Mouse (Mus musculus): ENCODE data around the gene Tspo2. TPM values are rescaled to one million over a fixed set of nuclear protein-coding genes. Genes with fewer than 3 reads are reported as not detected.
A peak's percentile ranks its signal among the peaks of the same experiment; 100 is the strongest.

Tspo2 gene
- polyA plus RNA-seq, 2 experiments = 168 to 210 TPM

DNA sequence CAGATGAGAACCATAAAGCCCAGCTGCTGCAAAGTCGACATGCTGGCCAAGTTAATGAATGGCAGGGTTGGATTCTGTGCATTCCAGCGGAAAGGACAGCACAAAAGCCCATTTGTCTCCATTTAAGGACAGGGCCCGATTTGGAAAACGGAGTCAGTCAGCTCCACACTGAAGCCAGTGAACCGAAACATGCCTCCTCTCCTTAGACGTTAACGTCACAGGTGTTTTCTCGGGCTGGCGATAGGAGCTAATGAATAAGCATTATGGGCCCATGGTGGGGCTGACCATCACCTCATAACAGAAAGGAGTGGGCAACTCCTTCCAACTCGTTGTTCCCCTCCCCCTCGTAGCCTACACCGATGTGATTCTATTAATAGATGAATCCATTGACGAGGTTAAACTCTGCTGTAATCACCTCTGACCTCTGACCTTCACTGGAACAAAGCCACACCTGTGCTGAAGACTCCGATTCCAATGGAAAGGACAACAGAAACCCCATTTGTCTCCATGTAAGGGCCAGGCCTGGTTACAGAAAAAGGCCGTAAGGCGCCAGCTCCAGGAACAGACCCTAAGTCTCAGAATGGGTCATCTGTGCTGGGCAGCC lies 7.7 kb downstream of the Tspo2 start:
- H3K27ac ChIP-seq = no peak overlapping the region
- no peak overlapping the region for H3K4me3 ChIP-seq (ENCODE audit: insufficient read depth in 1 of 2, low read depth in 2 of 2, low read length in 2 of 2)
- H3K36me3 ChIP-seq (replicated peaks; ENCODE audit: control insufficient read depth, insufficient read depth, low read depth) = peaks cover 10% of the 10 kb centered on the region
- ATAC-seq (ENCODE audit: insufficient read depth) (no peak), DNase-seq (ENCODE audit: low read depth in 3 of 3, low spot score in 3 of 3) (no peak)
- TF ChIP-seq EP300 (IDR thresholded peaks at IDR 0.05; ENCODE audit: low read depth) (no peak), CTCF (IDR thresholded peaks at IDR 0.05; ENCODE audit: low read depth) (no peak)
- peaks cover 20 to 22% of the 10 kb centered on the region in 2 experiments for H3K4me1 ChIP-seq (replicated peaks; ENCODE audit: control insufficient read depth in 2 of 2, insufficient read depth in 2 of 2, low read length in 1 of 2)
- no peaks in the 10 kb centered on the region for H3K9me3 ChIP-seq (ENCODE audit: control insufficient read depth, low read length)
- no peak overlapping the region for H3K9ac ChIP-seq (replicated peaks)
- no peaks in the 10 kb centered on the region for H3K27me3 ChIP-seq (ENCODE audit: control insufficient read depth, insufficient read depth, low read length)
- WGBS (ENCODE audit: insufficient replicate concordance) = 76% methylated on average over 16 of the region's 16 CpGs
- H3K4me2 ChIP-seq (ENCODE audit: low read depth) = no peak overlapping the region

DNA sequence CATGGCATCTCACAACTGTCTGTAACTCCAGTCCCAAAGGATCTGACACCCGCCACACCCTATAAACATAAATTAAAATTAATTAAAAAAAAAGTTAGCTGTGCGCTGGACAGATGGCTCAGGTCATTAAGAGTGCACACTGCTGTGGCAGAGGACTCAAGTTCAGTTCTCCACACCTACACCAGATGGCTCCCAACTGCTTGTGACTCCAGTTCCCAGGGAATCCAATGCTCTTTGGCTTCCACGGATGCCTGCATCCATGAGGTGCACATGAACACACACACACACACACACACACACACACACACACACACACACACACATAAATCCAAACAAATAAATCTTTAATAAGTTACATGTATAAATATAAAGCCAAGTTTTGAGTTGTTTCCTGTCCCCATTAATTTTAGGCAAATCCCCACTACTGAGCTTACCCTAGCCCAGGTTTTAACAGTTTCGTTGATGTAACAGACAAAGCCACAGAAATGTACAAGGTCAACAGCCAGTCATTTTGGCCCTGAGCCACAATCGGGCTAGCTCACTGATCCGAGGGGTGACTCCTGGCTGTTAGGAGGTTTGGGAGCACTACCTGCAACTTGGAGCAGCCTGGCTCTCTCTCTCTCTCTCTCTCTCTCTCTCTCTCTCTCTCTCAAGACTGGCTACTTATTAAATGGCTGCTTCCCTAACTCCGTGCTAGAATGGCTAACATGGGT lies 8.4 kb downstream of the Tspo2 start:
- Histone ChIP-seq H3K9ac (replicated peaks) (no peak overlapping the region), H3K4me2 (ENCODE audit: low read depth) (no peak overlapping the region), H3K4me1 (replicated peaks; ENCODE audit: control insufficient read depth in 2 of 2, insufficient read depth in 2 of 2, low read length in 1 of 2) (peaks cover 13 to 16% of the 10 kb centered on the region in 2 experiments), H3K27me3 (ENCODE audit: control insufficient read depth, insufficient read depth, low read length) (no peaks in the 10 kb centered on the region), H3K27ac (no peak overlapping the region), H3K36me3 (replicated peaks; ENCODE audit: control insufficient read depth, insufficient read depth, low read depth) (peaks cover 4% of the 10 kb centered on the region; the same call in 1 of the 2 replicates), H3K4me3 (ENCODE audit: insufficient read depth in 1 of 2, low read depth in 2 of 2, low read length in 2 of 2) (no peak overlapping the region), H3K9me3 (ENCODE audit: control insufficient read depth, low read length) (no peaks in the 10 kb centered on the region)
- peak; percentile 25 for TF ChIP-seq CTCF (IDR thresholded peaks at IDR 0.05; ENCODE audit: low read depth)
- no peak for TF ChIP-seq EP300 (IDR thresholded peaks at IDR 0.05; ENCODE audit: low read depth)
- DNase-seq (ENCODE audit: low read depth in 3 of 3, low spot score in 3 of 3) (no peak), ATAC-seq (ENCODE audit: insufficient read depth) (no peak)
- 70% methylated on average over 7 of the region's 7 CpGs for WGBS (ENCODE audit: insufficient replicate concordance)

DNA sequence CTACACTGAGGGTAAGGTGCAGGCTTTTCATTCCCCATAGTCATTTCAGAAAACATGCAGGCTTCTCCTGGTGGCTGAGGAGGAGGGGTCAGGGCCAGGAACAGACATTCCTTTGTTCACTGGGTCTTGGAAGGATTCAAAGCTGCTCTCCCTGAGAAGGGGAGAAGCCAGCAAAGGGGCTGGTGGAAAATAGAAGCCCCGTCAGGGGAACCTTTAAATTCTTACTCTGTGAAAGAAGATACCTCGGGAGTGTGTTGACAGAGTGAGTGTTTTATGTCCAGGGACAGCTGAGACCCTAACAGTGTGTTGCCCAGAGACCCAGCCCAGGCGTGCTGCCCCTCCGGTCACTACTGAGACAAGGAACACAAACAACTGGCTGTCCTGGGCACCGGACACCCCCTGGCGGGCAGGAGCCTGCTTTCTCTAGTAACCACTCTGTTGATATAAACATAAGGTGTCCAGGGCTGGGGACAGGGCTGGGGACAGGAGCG lies 13.9 kb downstream of the Tspo2 start:
- TF ChIP-seq EP300 (IDR thresholded peaks at IDR 0.05; ENCODE audit: low read depth) (no peak), CTCF (IDR thresholded peaks at IDR 0.05; ENCODE audit: low read depth) (no peak)

DNA sequence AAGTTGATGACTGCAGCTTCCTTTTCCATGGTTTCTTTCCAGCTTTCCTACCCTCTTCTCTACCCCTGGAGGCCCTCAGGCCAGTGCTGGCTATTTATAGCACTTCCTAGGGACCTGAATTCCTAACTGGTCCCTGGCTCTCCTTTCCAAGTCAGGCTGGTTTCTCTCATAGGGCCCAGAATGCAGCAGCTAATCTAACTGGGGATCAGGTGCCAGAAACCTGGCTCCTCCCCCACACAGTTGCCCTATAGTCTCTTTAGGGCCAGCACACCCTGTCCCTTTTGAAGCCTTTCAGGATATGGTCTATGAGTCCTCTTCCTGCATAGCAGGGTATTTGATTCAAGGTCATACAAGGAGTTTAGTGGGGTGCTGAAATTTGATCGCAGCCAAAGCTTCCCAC lies 14.8 kb downstream of the Tspo2 start:
- no peaks in the 10 kb centered on the region for H3K27me3 ChIP-seq (ENCODE audit: control insufficient read depth, insufficient read depth, low read length)
- 87% methylated on average over 1 of the region's 1 CpGs for WGBS (ENCODE audit: insufficient replicate concordance)
- H3K9me3 ChIP-seq (ENCODE audit: control insufficient read depth, low read length) = no peaks in the 10 kb centered on the region
- H3K4me2 ChIP-seq (ENCODE audit: low read depth) = no peak overlapping the region
- no peaks in the 10 kb centered on the region for H3K36me3 ChIP-seq (replicated peaks; ENCODE audit: control insufficient read depth, insufficient read depth, low read depth)
- H3K27ac ChIP-seq = no peak overlapping the region
- ATAC-seq (ENCODE audit: insufficient read depth) = no peak
- TF ChIP-seq CTCF (IDR thresholded peaks at IDR 0.05; ENCODE audit: low read depth) (no peak), EP300 (IDR thresholded peaks at IDR 0.05; ENCODE audit: low read depth) (no peak)
- no peak for DNase-seq (ENCODE audit: low read depth in 3 of 3, low spot score in 3 of 3)
- H3K4me1 ChIP-seq (replicated peaks; ENCODE audit: control insufficient read depth in 2 of 2, insufficient read depth in 2 of 2, low read length in 1 of 2) = peaks cover 2 to 12% of the 10 kb centered on the region in 2 experiments
- no peak overlapping the region for H3K4me3 ChIP-seq (ENCODE audit: insufficient read depth in 1 of 2, low read depth in 2 of 2, low read length in 2 of 2)
- no peak overlapping the region for H3K9ac ChIP-seq (replicated peaks)

More for the DNA sequence above, 13.9 kb downstream of the Tspo2 start:
- 60% methylated on average over 7 of the region's 7 CpGs for WGBS (ENCODE audit: insufficient replicate concordance)
- Histone ChIP-seq H3K4me3 (ENCODE audit: insufficient read depth in 1 of 2, low read depth in 2 of 2, low read length in 2 of 2) (no peak overlapping the region), H3K9me3 (ENCODE audit: control insufficient read depth, low read length) (no peaks in the 10 kb centered on the region), H3K27ac (no peak overlapping the region), H3K27me3 (ENCODE audit: control insufficient read depth, insufficient read depth, low read length) (no peaks in the 10 kb centered on the region), H3K4me1 (replicated peaks; ENCODE audit: control insufficient read depth in 2 of 2, insufficient read depth in 2 of 2, low read length in 1 of 2) (peaks cover 0 to 5% of the 10 kb centered on the region in 2 experiments; a peak in 3 of 4 replicates), H3K36me3 (replicated peaks; ENCODE audit: control insufficient read depth, insufficient read depth, low read depth) (no peaks in the 10 kb centered on the region), H3K4me2 (ENCODE audit: low read depth) (no peak overlapping the region), H3K9ac (replicated peaks) (no peak overlapping the region)
- ATAC-seq (ENCODE audit: insufficient read depth) (no peak), DNase-seq (ENCODE audit: low read depth in 3 of 3, low spot score in 3 of 3) (no peak)

DNA sequence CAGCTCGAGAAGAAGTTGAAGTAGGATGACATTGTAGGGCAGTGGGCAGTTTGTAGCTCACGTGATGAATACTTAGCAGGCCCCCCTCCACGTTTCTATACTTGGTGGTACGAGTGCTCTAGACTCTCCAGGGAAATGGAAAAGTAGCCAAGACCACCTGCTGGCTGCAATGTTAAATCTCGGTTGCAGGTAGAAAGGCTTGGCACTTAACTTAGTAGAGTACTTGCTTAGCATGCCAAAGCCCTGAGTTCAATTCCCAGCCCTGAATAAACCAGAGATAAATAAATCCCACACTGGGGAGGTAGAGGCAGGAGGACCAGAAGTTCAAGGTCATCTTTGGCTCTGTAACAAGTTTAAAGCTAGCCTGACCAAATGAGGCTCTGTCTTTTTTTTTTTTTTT lies 16.8 kb downstream of the Tspo2 start:
- Histone ChIP-seq H3K9ac (replicated peaks) (no peak overlapping the region), H3K27me3 (ENCODE audit: control insufficient read depth, insufficient read depth, low read length) (no peaks in the 10 kb centered on the region), H3K27ac (no peak overlapping the region), H3K4me3 (ENCODE audit: insufficient read depth in 1 of 2, low read depth in 2 of 2, low read length in 2 of 2) (no peak overlapping the region), H3K4me1 (replicated peaks; ENCODE audit: control insufficient read depth in 2 of 2, insufficient read depth in 2 of 2, low read length in 1 of 2) (peaks cover 2 to 20% of the 10 kb centered on the region in 2 experiments), H3K4me2 (ENCODE audit: low read depth) (no peak overlapping the region), H3K36me3 (replicated peaks; ENCODE audit: control insufficient read depth, insufficient read depth, low read depth) (no peaks in the 10 kb centered on the region), H3K9me3 (ENCODE audit: control insufficient read depth, low read length) (no peaks in the 10 kb centered on the region)
- ATAC-seq (ENCODE audit: insufficient read depth) (no peak), DNase-seq (ENCODE audit: low read depth in 3 of 3, low spot score in 3 of 3) (no peak)
- WGBS (ENCODE audit: insufficient replicate concordance) = 63% methylated on average over 5 of the region's 5 CpGs
- TF ChIP-seq CTCF (IDR thresholded peaks at IDR 0.05; ENCODE audit: low read depth) (no peak), EP300 (IDR thresholded peaks at IDR 0.05; ENCODE audit: low read depth) (no peak)

All from liver, embryonic 14.5 days (tissue).